Mouse (Mus musculus) bone marrow macrophage, adult 2 months (primary cell): Measurements from ENCODE around the gene Wnt8b. TPM values are rescaled to one million over a fixed set of nuclear protein-coding genes. Genes with fewer than 3 reads are reported as not detected.
A peak's percentile ranks its signal among the peaks of the same experiment; 100 is the strongest.

Source experiments
- H3K27ac ChIP-seq: 2 replicates; pipeline ENCODE4 v1.5.1; 2012; ENCODE audit warnings: low read depth, low read length; ENCODE audit not compliant: insufficient read depth
- H3K4me1 ChIP-seq: 2 replicates; pipeline ENCODE4 v1.6.1; 2012; ENCODE audit warnings: low read length; ENCODE audit not compliant: control insufficient read depth, insufficient read depth
- H3K4me3 ChIP-seq: 2 replicates; pipeline ENCODE4 v1.5.1; 2012; ENCODE audit warnings: mild to moderate bottlenecking, low read length, moderate library complexity; ENCODE audit not compliant: insufficient read depth
- CTCF ChIP-seq: IDR thresholded peaks from 2 replicates; pipeline ENCODE4 v1.5.1; 2012; ENCODE audit warnings: low read depth, mild to moderate bottlenecking, low read length, moderate library complexity
- POLR2A ChIP-seq: IDR thresholded peaks from 2 replicates; pipeline ENCODE4 v1.6.1; 2012; ENCODE audit warnings: mild to moderate bottlenecking, low read depth, low read length, borderline replicate concordance
- polyA plus RNA-seq: library from polyadenylated mRNA; stranded (reverse); fragments of >200 nt; gene quantifications from 2 replicates; pipeline ENCODE4 v1.2.4, GENCODE M21; 2012; ENCODE audit not compliant: missing spikeins, insufficient read depth, insufficient read length

Wnt8b gene
- polyA plus RNA-seq, 1 experiment: not detected

DNA sequence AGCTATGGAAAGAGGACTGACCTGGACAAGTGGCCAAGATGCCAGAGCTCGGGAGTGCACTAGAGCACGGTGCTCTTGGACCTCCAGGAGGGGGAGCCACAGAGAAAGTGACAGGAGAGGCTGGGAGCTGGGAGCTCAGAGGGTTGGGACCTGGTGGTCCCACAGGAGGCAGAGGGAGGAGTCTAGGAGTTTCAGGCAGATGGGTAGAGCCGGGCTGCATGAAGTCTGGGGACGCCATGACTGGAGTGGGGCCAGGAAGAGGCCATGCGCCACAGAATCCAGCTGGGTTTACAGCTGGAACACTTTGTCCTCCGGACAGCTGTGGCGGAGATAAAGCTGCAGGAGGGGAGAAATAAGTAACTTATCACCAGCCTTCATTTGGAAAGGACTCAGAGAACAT, 25.9 kb downstream of the Wnt8b start:
- no peak overlapping the region for H3K27ac ChIP-seq
- no peaks in the 10 kb centered on the region for H3K4me1 ChIP-seq
- H3K4me3 ChIP-seq: no peak overlapping the region
- TF ChIP-seq CTCF: no peak
- TF ChIP-seq POLR2A: no peak

GRCm38 (mm10) chr19:44525551-44526205, 32.4 kb downstream of the Wnt8b start:
- Histone ChIP-seq H3K4me1 (no peaks in the 10 kb centered on the region), H3K27ac (no peak overlapping the region), H3K4me3 (no peak overlapping the region)
- no peak for TF ChIP-seq CTCF

GRCm38 (mm10) chr19:44530018-44530417, 36.7 kb downstream of the Wnt8b start:
- H3K4me1 ChIP-seq: no peaks in the 10 kb centered on the region
- no peak overlapping the region for H3K27ac ChIP-seq
- TF ChIP-seq CTCF (no peak), POLR2A (no peak)
- no peak overlapping the region for H3K4me3 ChIP-seq

DNA sequence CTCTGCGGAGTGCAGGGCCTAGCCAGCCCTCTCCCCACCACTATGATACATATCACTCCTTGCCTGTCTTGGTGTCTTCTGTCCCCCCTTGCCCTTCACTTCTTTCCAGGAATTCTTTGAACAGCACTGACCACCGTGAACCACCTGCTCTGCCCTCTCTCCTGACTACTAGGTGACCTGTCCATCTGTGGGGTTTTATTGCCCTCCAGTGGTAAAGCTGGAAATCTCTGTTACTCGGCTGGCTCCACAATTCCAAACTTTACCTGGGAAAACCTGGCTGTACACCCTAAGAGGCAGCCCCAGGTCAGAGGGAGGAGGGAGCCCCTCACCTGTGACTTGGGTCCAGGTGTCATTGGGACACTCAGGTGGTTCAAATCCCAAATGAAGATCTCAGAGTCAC, 42.1 kb downstream of the Wnt8b start:
- H3K27ac ChIP-seq: no peak overlapping the region
- no peaks in the 10 kb centered on the region for H3K4me1 ChIP-seq
- no peak overlapping the region for H3K4me3 ChIP-seq
- no peak for TF ChIP-seq POLR2A
- TF ChIP-seq CTCF: no peak

DNA sequence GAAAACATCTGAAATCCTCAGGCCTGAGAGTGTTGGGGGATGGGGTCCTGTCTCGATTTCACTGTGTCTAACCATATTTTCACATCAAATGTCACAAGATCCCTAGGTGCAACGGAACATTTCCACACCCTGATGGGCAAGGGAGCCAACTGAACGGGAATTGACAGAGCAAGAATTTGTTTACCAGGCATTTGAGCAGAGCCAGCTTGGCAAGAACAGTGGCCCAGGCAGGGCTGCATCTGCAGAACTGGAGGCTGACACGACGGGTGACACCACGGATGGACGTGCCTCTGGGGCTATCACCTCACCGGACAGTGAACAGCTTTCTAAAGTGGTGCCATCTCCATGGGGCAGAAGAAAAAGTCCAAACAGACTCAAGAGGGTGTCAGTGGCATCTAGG, 44.1 kb downstream of the Wnt8b start:
- Histone ChIP-seq H3K4me1 (no peaks in the 10 kb centered on the region), H3K4me3 (no peak overlapping the region), H3K27ac (no peak overlapping the region)
- TF ChIP-seq POLR2A (no peak), CTCF (no peak)

- no peak overlapping the region for H3K4me3 ChIP-seq
- no peaks in the 10 kb centered on the region for H3K4me1 ChIP-seq
- H3K27ac ChIP-seq: no peak overlapping the region
- no peak for TF ChIP-seq CTCF
- TF ChIP-seq POLR2A: no peak
Observed at GRCm38 (mm10) chr19:44542694-44543178, 49.5 kb downstream of the Wnt8b start.

- no peak for TF ChIP-seq CTCF
- no peak for TF ChIP-seq POLR2A
- H3K27ac ChIP-seq: no peak overlapping the region
- H3K4me3 ChIP-seq: no peak overlapping the region
- H3K4me1 ChIP-seq: no peaks in the 10 kb centered on the region
Observed at GRCm38 (mm10) chr19:44544372-44544771, 51.1 kb downstream of the Wnt8b start.

DNA sequence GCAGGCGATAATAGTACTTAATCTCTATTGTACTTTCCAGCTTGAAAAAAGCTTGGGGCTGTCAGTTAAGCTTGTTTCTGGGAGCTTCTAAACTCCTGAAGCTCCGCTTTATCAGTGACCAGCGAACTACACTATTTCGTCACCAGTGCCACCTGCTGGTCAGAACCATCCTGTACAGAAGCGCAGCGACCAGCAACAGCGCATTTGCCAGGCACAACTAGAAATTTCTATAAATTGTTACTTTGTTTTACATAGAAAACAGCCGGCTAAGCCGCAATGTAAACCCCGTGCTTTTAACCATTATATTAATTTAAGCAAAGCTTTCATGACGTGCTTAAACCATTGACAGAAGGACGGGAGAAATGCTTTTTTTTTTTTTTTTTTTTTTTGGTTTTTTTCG, 51.5 kb downstream of the Wnt8b start:
- TF ChIP-seq CTCF (peak; percentile 55), POLR2A (no peak)
- Histone ChIP-seq H3K27ac (no peak overlapping the region), H3K4me1 (no peaks in the 10 kb centered on the region), H3K4me3 (no peak overlapping the region)

GRCm38 (mm10) chr19:44545321-44546041, 52.2 kb downstream of the Wnt8b start, which contains the start of gene Sec31b:
Gene Sec31b (minus strand): TSS chr19:44545864.
- Histone ChIP-seq H3K27ac (no peak within 1 kb of the TSS), H3K4me3 (peak within 1 kb of the TSS; percentile 46), H3K4me1 (no peaks in the 10 kb centered on the region)
- TF ChIP-seq CTCF (no peak), POLR2A (no peak)

DNA sequence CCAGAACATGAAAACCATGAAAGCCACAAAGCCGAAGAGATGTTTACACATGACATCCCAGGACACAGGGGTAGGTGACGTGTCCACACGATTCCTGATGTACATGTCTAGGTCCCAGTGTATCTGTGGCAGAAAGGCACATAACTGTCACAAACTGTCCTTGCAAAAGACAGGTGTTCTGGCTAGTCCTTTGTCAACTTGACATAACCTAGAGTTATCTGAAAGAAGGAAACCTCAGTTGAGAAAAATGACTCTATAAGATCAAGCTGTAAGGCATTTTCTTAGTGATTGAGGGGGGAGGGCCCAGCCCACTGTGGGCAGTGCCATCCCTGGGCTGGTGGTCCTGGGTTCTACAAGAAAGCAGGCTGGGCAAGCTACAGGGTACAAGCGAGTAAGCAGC, 59.5 kb downstream of the Wnt8b start, which contains the start of gene Gm20538:
Gene Gm20538, minus strand, starts transcription at position 101 of the 400 bp plus-strand sequence.
- Histone ChIP-seq H3K27ac (no peak within 1 kb of the TSS), H3K4me1 (peaks cover 5% of the 10 kb centered on the region), H3K4me3 (no peak within 1 kb of the TSS)
- TF ChIP-seq POLR2A: no peak
- no peak for TF ChIP-seq CTCF

- no peak overlapping the region for H3K4me3 ChIP-seq
Observed at GRCm38 (mm10) chr19:44553286-44553685, 60.0 kb downstream of the Wnt8b start.

More at GRCm38 (mm10) chr19:44553286-44553685, 60.0 kb downstream of the Wnt8b start:
- peaks cover 5% of the 10 kb centered on the region for H3K4me1 ChIP-seq
- no peak overlapping the region for H3K27ac ChIP-seq
- TF ChIP-seq POLR2A: no peak
- TF ChIP-seq CTCF: no peak
